Mouse (Mus musculus) bone marrow, adult 2 months (tissue): ENCODE measurements around the gene Txndc11. TPM values are rescaled to one million over a fixed set of nuclear protein-coding genes. Genes with fewer than 3 reads are reported as not detected.

Experiments used
- H3K27ac ChIP-seq: fragments of 200-500 bp; 2 replicates; pipeline ENCODE4 v1.5.1; 2012; ENCODE audit warnings: low read depth, mild to moderate bottlenecking, control low read depth, inconsistent platforms, low read length; ENCODE audit not compliant: control insufficient read depth, poor library complexity, insufficient read depth
- H3K4me1 ChIP-seq: fragments of 200-500 bp; 2 replicates; pipeline ENCODE4 v1.6.1; 2011; ENCODE audit warnings: low read length; ENCODE audit not compliant: control insufficient read depth, insufficient read depth
- H3K4me3 ChIP-seq: fragments of 200-500 bp; replicated peaks from 2 replicates; pipeline ENCODE3; 2011; ENCODE audit warnings: mild to moderate bottlenecking, low read depth, low read length, control low read depth; ENCODE audit not compliant: control insufficient read depth
- CTCF ChIP-seq: fragments of 200-500 bp; IDR thresholded peaks from 2 replicates; pipeline ENCODE4 v1.5.1; 2011; ENCODE audit warnings: low read length, control low read depth; ENCODE audit not compliant: control insufficient read depth, insufficient read depth
- POLR2A ChIP-seq: fragments of 200-500 bp; IDR thresholded peaks from 2 replicates; pipeline ENCODE4 v1.6.1; 2011; ENCODE audit warnings: low read depth, mild to moderate bottlenecking, control low read depth, low read length, borderline replicate concordance; ENCODE audit not compliant: control insufficient read depth
- WGBS: fragments of 180-500 bp; shearing (Covaris S2); methylation state at CpG from one replicate; pipeline ENCODE4 v1.1.7; 2018; 5-methylcytosine and 5-hydroxymethylcytosine counted together
- polyA plus RNA-seq: library from polyadenylated mRNA; stranded (reverse); fragments of >200 nt; gene quantifications from 2 replicates; pipeline ENCODE4 v1.2.4, GENCODE M21; 2011; ENCODE audit warnings: low replicate concordance; ENCODE audit not compliant: missing spikeins, insufficient read depth, insufficient read length

Txndc11 gene
- polyA plus RNA-seq: 15.9 and 18.8 TPM in 2 replicates

GRCm38 (mm10) chr16:11134348-11135344, at the start of gene Txndc11:
Gene Txndc11, minus strand, starts transcription at chr16:11134650.
- WGBS: under 1% methylated on average over 80 of the region's 80 CpGs
- Histone ChIP-seq H3K4me3 (peak within 1 kb of the TSS; percentile 85), H3K4me1 (no peaks in the 10 kb centered on the region; the same call in 1 of the 2 replicates), H3K27ac (peak within 1 kb of the TSS; percentile 78)
- TF ChIP-seq CTCF (no peak), POLR2A (peak; percentile 90)

GRCm38 (mm10) chr16:11177404-11177803, 43.0 kb upstream of the Txndc11 start:
- no peak overlapping the region for H3K27ac ChIP-seq
- WGBS: 58% methylated on average over 2 of the region's 2 CpGs
- no peak overlapping the region for H3K4me3 ChIP-seq
- H3K4me1 ChIP-seq: peaks cover 3% of the 10 kb centered on the region
- no peak for TF ChIP-seq CTCF
- no peak for TF ChIP-seq POLR2A

- TF ChIP-seq CTCF (no peak), POLR2A (no peak)
- H3K4me3 ChIP-seq: peak overlapping the region; percentile 96
- peaks cover 3% of the 10 kb centered on the region for H3K4me1 ChIP-seq
- peak overlapping the region; percentile 95; the same call in 1 of the 2 replicates for H3K27ac ChIP-seq
- WGBS: 9% methylated on average over 4 of the region's 4 CpGs
These were observed 42.4 kb upstream of the Txndc11 start for GRCm38 (mm10) chr16:11176884-11177244.

GRCm38 (mm10) chr16:11176208-11176883, 41.9 kb upstream of the Txndc11 start, which contains the start of gene Zc3h7a:
Gene Zc3h7a, minus strand, starts transcription at chr16:11176393.
- peak within 1 kb of the TSS; percentile 95 for H3K27ac ChIP-seq
- TF ChIP-seq POLR2A: peak; percentile 71; the same call in 1 of the 2 replicates
- peak; percentile 72 for TF ChIP-seq CTCF
- peaks cover 3% of the 10 kb centered on the region for H3K4me1 ChIP-seq
- H3K4me3 ChIP-seq: peak within 1 kb of the TSS; percentile 96
- under 1% methylated on average over 57 of the region's 57 CpGs for WGBS

GRCm38 (mm10) chr16:11175489-11176207, 41.2 kb upstream of the Txndc11 start:
- under 1% methylated on average over 72 of the region's 72 CpGs for WGBS

DNA sequence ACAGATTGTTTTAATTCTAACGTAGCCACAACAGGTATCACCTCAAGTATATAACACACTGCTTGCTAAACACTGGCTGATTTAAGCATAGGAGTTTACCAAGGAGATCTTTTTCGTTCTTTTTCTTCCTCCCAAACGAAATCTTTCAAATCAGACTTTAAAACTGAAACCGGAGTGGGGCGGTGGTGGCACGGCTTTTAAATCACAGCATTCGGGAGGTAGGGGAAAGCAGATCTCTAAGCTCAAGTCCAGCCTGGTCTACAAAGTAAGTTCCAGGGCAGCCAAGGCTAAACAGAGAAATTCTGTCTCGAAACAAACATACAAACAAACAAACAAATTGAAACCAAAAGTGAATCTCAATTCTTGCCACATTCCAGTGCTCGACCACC, 40.6 kb upstream of the Txndc11 start:
- Histone ChIP-seq H3K4me3 (peak overlapping the region; percentile 96), H3K27ac (peak overlapping the region; percentile 95), H3K4me1 (peaks cover 3% of the 10 kb centered on the region)
- TF ChIP-seq CTCF (no peak), POLR2A (no peak)
- WGBS: under 1% methylated on average over 9 of the region's 9 CpGs

More at GRCm38 (mm10) chr16:11175489-11176207, 41.2 kb upstream of the Txndc11 start:
- TF ChIP-seq CTCF (no peak), POLR2A (no peak; the same call in 1 of the 2 replicates)
- peak overlapping the region; percentile 95 for H3K27ac ChIP-seq
- H3K4me1 ChIP-seq: peaks cover 3% of the 10 kb centered on the region
- peak overlapping the region; percentile 96 for H3K4me3 ChIP-seq

DNA sequence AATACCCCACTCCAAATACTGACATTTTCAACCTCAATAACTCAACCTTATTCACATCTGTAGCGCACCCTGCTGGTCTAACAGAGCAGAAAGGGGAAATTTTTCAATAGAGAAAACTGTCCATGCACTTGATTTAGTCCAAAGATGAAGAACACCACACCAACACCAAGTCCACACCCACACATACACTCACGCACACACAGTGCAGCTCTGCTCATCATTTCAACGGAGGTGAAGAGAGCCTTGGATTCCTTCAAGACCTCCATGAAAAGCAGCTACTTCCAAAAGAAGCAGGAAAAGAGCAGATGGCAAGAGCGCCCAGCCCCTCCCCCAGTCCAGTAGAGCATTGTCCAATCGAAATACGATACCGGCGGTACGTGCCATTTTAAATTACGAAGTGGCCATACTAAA, 40.2 kb upstream of the Txndc11 start:
- peak overlapping the region; percentile 78 for H3K4me3 ChIP-seq
- H3K4me1 ChIP-seq: peaks cover 3% of the 10 kb centered on the region
- TF ChIP-seq POLR2A: no peak
- no peak for TF ChIP-seq CTCF
- WGBS: 2% methylated on average over 10 of the region's 10 CpGs
- peak overlapping the region; percentile 26; the same call in 1 of the 2 replicates for H3K27ac ChIP-seq
